In the genomic region with DNA sequence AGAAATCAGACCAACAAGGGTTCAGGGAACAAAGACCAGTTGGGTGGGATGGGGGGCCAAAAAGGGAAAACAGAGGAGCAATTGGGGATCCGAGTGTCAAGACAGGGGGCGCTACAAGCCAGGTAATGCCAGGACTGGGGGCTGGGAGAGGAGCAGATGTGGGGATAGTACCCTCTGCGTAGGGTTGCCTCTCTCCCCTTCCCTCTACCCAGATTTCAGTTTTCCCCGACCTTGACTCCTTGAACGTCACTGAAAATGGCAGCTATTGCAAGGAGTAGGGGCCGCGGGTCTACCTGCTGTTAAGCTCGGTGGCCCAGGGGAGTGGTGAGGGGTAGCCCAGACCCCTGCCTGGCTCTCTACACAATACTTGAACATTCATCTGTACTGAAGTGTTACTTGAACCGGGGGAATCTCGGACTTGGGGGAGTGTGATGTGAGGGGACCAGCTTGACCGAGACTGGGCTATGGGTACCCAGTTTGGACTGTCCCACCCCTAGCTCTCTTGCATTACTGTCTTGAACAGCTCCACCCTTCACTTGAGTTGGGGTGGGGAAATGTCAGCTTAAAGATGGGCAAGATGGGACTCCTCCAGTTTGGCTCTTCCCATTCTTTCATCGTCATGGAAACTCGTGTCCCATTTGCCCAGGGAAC, we compare ENCODE assay signal across 8 mouse cellular contexts. TPM values are rescaled to one million over a fixed set of nuclear protein-coding genes. Genes with fewer than 3 reads are reported as not detected.
DNase-seq lines count a peak whose midpoint lies in the region; ATAC-seq and TF ChIP-seq lines count a peak whose summit lies in the region.

No protein-coding gene starts in this region.

- H3K4me1 ChIP-seq in forebrain, embryonic 11.5 days (replicated peaks; ENCODE audit: control insufficient read depth, insufficient read depth, low read length) = peaks cover 14% of the 10 kb centered on the region; the same call in 1 of the 2 replicates
- peaks cover 10% of the 10 kb centered on the region for H3K4me1 ChIP-seq in limb, embryonic 14.5 days (ENCODE audit: control insufficient read depth, insufficient read depth, low read length)
- peaks cover 19% of the 10 kb centered on the region for H3K4me1 ChIP-seq in stomach, embryonic 14.5 days (ENCODE audit: control insufficient read depth, insufficient read depth, low read length)

- no peak for ATAC-seq in forebrain, embryonic 11.5 days (replicated peaks; ENCODE audit: low FRiP score)
- ATAC-seq in limb, embryonic 14.5 days (ENCODE audit: low FRiP score, low read depth) = no peak
- no peak; the same call in 1 of the 2 replicates for ATAC-seq in stomach, embryonic 14.5 days (ENCODE audit: insufficient number of reproducible peaks, insufficient read depth, low FRiP score, low read depth)

- no peak for TF ChIP-seq POLR2A in brain, embryonic 14.5 days (IDR thresholded peaks at IDR 0.05; ENCODE audit: borderline replicate concordance, extremely low read depth, insufficient read depth, insufficient read length, poor library complexity, severe bottlenecking)
- no peak for TF ChIP-seq POLR2A in limb, embryonic 14.5 days (IDR thresholded peaks at IDR 0.05; ENCODE audit: borderline replicate concordance, extremely low read depth, insufficient read depth, insufficient read length)

- H3K27ac ChIP-seq in layer of hippocampus, adult 2 months = peak overlapping the region; percentile 88
- H3K27ac ChIP-seq in forebrain, embryonic 11.5 days (ENCODE audit: low read depth, low read length) = 0 out of 2 replicates have a peak overlapping the region, but pooled peaks have one; percentile 43
- peak overlapping the region; percentile 53 for H3K27ac ChIP-seq in limb, embryonic 14.5 days (replicated peaks; ENCODE audit: low read depth, low read length)
- no peak overlapping the region for H3K27ac ChIP-seq in stomach, embryonic 14.5 days (ENCODE audit: low read length)

- peaks cover 6% of the 10 kb centered on the region; the same call in 1 of the 2 replicates for H3K36me3 ChIP-seq in forebrain, embryonic 11.5 days (ENCODE audit: control insufficient read depth, insufficient read depth, low read length)
- peaks cover 51% of the 10 kb centered on the region for H3K36me3 ChIP-seq in limb, embryonic 14.5 days (ENCODE audit: control insufficient read depth, insufficient read depth, low read length)
- H3K36me3 ChIP-seq in stomach, embryonic 14.5 days (ENCODE audit: control insufficient read depth, insufficient read depth, low read length) = peaks cover 39% of the 10 kb centered on the region

- no peaks in the 10 kb centered on the region for H3K9me3 ChIP-seq in forebrain, embryonic 11.5 days (ENCODE audit: control insufficient read depth, low read length)
- H3K9me3 ChIP-seq in limb, embryonic 14.5 days (ENCODE audit: control insufficient read depth, low read length) = no peaks in the 10 kb centered on the region
- H3K9me3 ChIP-seq in stomach, embryonic 14.5 days (ENCODE audit: control insufficient read depth, low read depth, low read length) = no peaks in the 10 kb centered on the region

- no peak for DNase-seq in layer of hippocampus, adult 2 months (ENCODE audit: low spot score in 2 of 2)
- DNase-seq in layer of hippocampus, postnatal 14 days (ENCODE audit: low spot score in 2 of 2) = no peak
- DNase-seq in brain, embryonic 14.5 days (ENCODE audit: low read depth) = no peak
- DNase-seq in forebrain, embryonic 11.5 days (ENCODE audit: low spot score) = no peak
- peak; percentile 27 for DNase-seq in limb, embryonic 14.5 days (ENCODE audit: low spot score)
- DNase-seq in ovary, postnatal 14 days (ENCODE audit: low spot score) = no peak
- no peak for DNase-seq in ovary, postnatal 36 days (ENCODE audit: low spot score)

- H3K4me2 ChIP-seq in forebrain, embryonic 11.5 days (ENCODE audit: low read depth, low read length, severe bottlenecking) = peak overlapping the region; percentile 63; the same call in 1 of the 2 replicates
- H3K4me2 ChIP-seq in limb, embryonic 14.5 days (replicated peaks; ENCODE audit: low read depth, low read length, severe bottlenecking) = no peak overlapping the region
- H3K4me2 ChIP-seq in stomach, embryonic 14.5 days (replicated peaks; ENCODE audit: low read depth, low read length) = peak overlapping the region; percentile 72; the same call in 1 of the 2 replicates

- 41% methylated on average over 13 of the region's 13 CpGs for WGBS in forebrain, embryonic 11.5 days
- 52% methylated on average over 13 of the region's 13 CpGs for WGBS in limb, embryonic 14.5 days
- 52% methylated on average over 13 of the region's 13 CpGs for WGBS in stomach, embryonic 14.5 days

- no peaks in the 10 kb centered on the region for H3K27me3 ChIP-seq in forebrain, embryonic 11.5 days (ENCODE audit: control insufficient read depth, insufficient read depth, low read length)
- H3K27me3 ChIP-seq in limb, embryonic 14.5 days (ENCODE audit: control insufficient read depth, insufficient read depth, low read length) = no peaks in the 10 kb centered on the region
- H3K27me3 ChIP-seq in stomach, embryonic 14.5 days (ENCODE audit: control insufficient read depth, insufficient read depth, low read length) = no peaks in the 10 kb centered on the region

- H3K4me3 ChIP-seq in layer of hippocampus, adult 2 months = peak overlapping the region; percentile 32; the same call in 1 of the 2 replicates
- H3K4me3 ChIP-seq in forebrain, embryonic 11.5 days (ENCODE audit: low read depth, low read length) = no peak overlapping the region
- H3K4me3 ChIP-seq in limb, embryonic 14.5 days (replicated peaks; ENCODE audit: low read length) = peak overlapping the region; percentile 70
- H3K4me3 ChIP-seq in stomach, embryonic 14.5 days (ENCODE audit: low read depth, low read length) = no peak overlapping the region

- peak; percentile 41 for TF ChIP-seq CTCF in layer of hippocampus, adult 2 months (conservative IDR thresholded peaks at IDR 0.05)
- TF ChIP-seq CTCF in brain, embryonic 14.5 days (IDR thresholded peaks at IDR 0.05; ENCODE audit: borderline replicate concordance, extremely low read depth, insufficient read depth, insufficient read length) = 0 out of 2 replicates have a peak, but pooled peaks have one; percentile 4

- H3K9ac ChIP-seq in forebrain, embryonic 11.5 days (ENCODE audit: low read length) = no peak overlapping the region; the same call in 1 of the 2 replicates
- no peak overlapping the region for H3K9ac ChIP-seq in limb, embryonic 14.5 days (ENCODE audit: low read depth, low read length, severe bottlenecking)
- H3K9ac ChIP-seq in stomach, embryonic 14.5 days (replicated peaks; ENCODE audit: low read depth, low read length) = no peak overlapping the region

RNA-seq across cellular contexts. Expression of a gene that starts 1.1 kb away (rescaled TPM):
- 10 to 100 TPM; 30.1 to 31.5 TPM for total RNA-seq in layer of hippocampus, adult 2 months (2021)
- 10 to 100 TPM; 22.4 to 22.7 TPM for total RNA-seq in layer of hippocampus, postnatal 14 days (2021)
- polyA plus RNA-seq in brain, embryonic 14.5 days (2012; rRNA removed) = 9.3 and 11.2 TPM in 2 replicates
- polyA plus RNA-seq in forebrain, embryonic 11.5 days (2014; fragmentation: Nextera tagmentation; extraction: Ambion mirVana) = 6.6 and 7.1 TPM in 2 replicates
- polyA plus RNA-seq in limb, embryonic 14.5 days (2012; rRNA removed) = 22.8 and 29.6 TPM in 2 replicates
- polyA plus RNA-seq in limb, embryonic 14.5 days (2014; fragmentation: Nextera tagmentation; extraction: Ambion mirVana) = 10.5 and 11.6 TPM in 2 replicates
- 19.6 and 24.8 TPM in 2 replicates for polyA plus RNA-seq in stomach, embryonic 14.5 days (2014; fragmentation: Nextera tagmentation; extraction: Ambion mirVana)

RNA-seq across cellular contexts. Expression of a gene that starts 8.0 kb away (rescaled TPM):
- total RNA-seq in layer of hippocampus, adult 2 months (2021) = 10 to 100 TPM; 44.5 to 49.4 TPM
- total RNA-seq in layer of hippocampus, postnatal 14 days (2021) = 10 to 100 TPM; 38.2 to 41.8 TPM
- 8.9 and 23.2 TPM in 2 replicates for polyA plus RNA-seq in brain, embryonic 14.5 days (2012; rRNA removed)
- 28.8 and 30.7 TPM in 2 replicates for polyA plus RNA-seq in forebrain, embryonic 11.5 days (2014; fragmentation: Nextera tagmentation; extraction: Ambion mirVana)
- polyA plus RNA-seq in limb, embryonic 14.5 days (2012; rRNA removed) = 29.7 and 31.8 TPM in 2 replicates
- 27.3 and 32.0 TPM in 2 replicates for polyA plus RNA-seq in limb, embryonic 14.5 days (2014; fragmentation: Nextera tagmentation; extraction: Ambion mirVana)
- 31.2 and 32.1 TPM in 2 replicates for polyA plus RNA-seq in stomach, embryonic 14.5 days (2014; fragmentation: Nextera tagmentation; extraction: Ambion mirVana)

RNA-seq across cellular contexts. Expression of a gene that starts 16.9 kb away (rescaled TPM):
- total RNA-seq in layer of hippocampus, adult 2 months (2021) = 1 to 10 TPM; 1.4 to 3.3 TPM
- 1 to 10 TPM; 4.1 to 4.7 TPM for total RNA-seq in layer of hippocampus, postnatal 14 days (2021)
- polyA plus RNA-seq in brain, embryonic 14.5 days (2012; rRNA removed) = not detected in 2 replicates
- polyA plus RNA-seq in forebrain, embryonic 11.5 days (2014; fragmentation: Nextera tagmentation; extraction: Ambion mirVana) = not detected in 2 replicates
- 0.44 and 0.61 TPM in 2 replicates for polyA plus RNA-seq in limb, embryonic 14.5 days (2012; rRNA removed)
- not detected in 2 replicates for polyA plus RNA-seq in limb, embryonic 14.5 days (2014; fragmentation: Nextera tagmentation; extraction: Ambion mirVana)
- not detected in 2 replicates for polyA plus RNA-seq in stomach, embryonic 14.5 days (2014; fragmentation: Nextera tagmentation; extraction: Ambion mirVana)

RNA-seq across cellular contexts. Expression of a gene that starts 24.1 kb away (rescaled TPM):
- 10 to 100 TPM; 53.8 to 59.7 TPM for total RNA-seq in layer of hippocampus, adult 2 months (2021)
- total RNA-seq in layer of hippocampus, postnatal 14 days (2021) = 10 to 100 TPM; 73.0 to 73.5 TPM
- polyA plus RNA-seq in brain, embryonic 14.5 days (2012; rRNA removed) = 138 and 171 TPM in 2 replicates
- polyA plus RNA-seq in forebrain, embryonic 11.5 days (2014; fragmentation: Nextera tagmentation; extraction: Ambion mirVana) = 7.9 and 9.7 TPM in 2 replicates
- polyA plus RNA-seq in limb, embryonic 14.5 days (2012; rRNA removed) = 64.5 and 81.3 TPM in 2 replicates
- 4.4 and 6.8 TPM in 2 replicates for polyA plus RNA-seq in limb, embryonic 14.5 days (2014; fragmentation: Nextera tagmentation; extraction: Ambion mirVana)
- 3.9 and 6.2 TPM in 2 replicates for polyA plus RNA-seq in stomach, embryonic 14.5 days (2014; fragmentation: Nextera tagmentation; extraction: Ambion mirVana)

RNA-seq across cellular contexts. Expression of a gene that starts 31.9 kb away (rescaled TPM):
- 1 to 10 TPM; 7.0 to 8.8 TPM for total RNA-seq in layer of hippocampus, adult 2 months (2021)
- total RNA-seq in layer of hippocampus, postnatal 14 days (2021) = 1 to 10 TPM; 5.9 to 6.6 TPM
- 13.8 and 14.2 TPM in 2 replicates for polyA plus RNA-seq in brain, embryonic 14.5 days (2012; rRNA removed)
- 6.5 and 7.9 TPM in 2 replicates for polyA plus RNA-seq in forebrain, embryonic 11.5 days (2014; fragmentation: Nextera tagmentation; extraction: Ambion mirVana)
- 28.0 and 28.7 TPM in 2 replicates for polyA plus RNA-seq in limb, embryonic 14.5 days (2012; rRNA removed)
- polyA plus RNA-seq in limb, embryonic 14.5 days (2014; fragmentation: Nextera tagmentation; extraction: Ambion mirVana) = 14.3 and 16.5 TPM in 2 replicates
- 21.1 and 22.7 TPM in 2 replicates for polyA plus RNA-seq in stomach, embryonic 14.5 days (2014; fragmentation: Nextera tagmentation; extraction: Ambion mirVana)

Comparison
In these comparisons a context has a peak if more than half of its experiments do, and no peak if none do; other contexts are left out.
1. H3K4me3 ChIP-seq: peak in layer of hippocampus, adult 2 months (single experiment) and limb, embryonic 14.5 days (single experiment); none in forebrain, embryonic 11.5 days (single experiment) and stomach, embryonic 14.5 days (single experiment).